Mouse (Mus musculus) neutrophil, adult 5-6 weeks (primary cell): ENCODE data around the gene Pim3. TPM values are rescaled to one million over a fixed set of nuclear protein-coding genes. Genes with fewer than 3 reads are reported as not detected.
A peak's percentile ranks its signal among the peaks of the same experiment; 100 is the strongest.

Experiments
- ATAC-seq: fragments of 151-379, 151-347 bp; 2 replicates; pipeline ENCODE4 v1.8.0; 2017; ENCODE audit warnings: mild to moderate bottlenecking, moderate TSS enrichment; ENCODE audit not compliant: insufficient number of reproducible peaks, poor library complexity, low FRiP score, severe bottlenecking; ENCODE audit errors: extremely low read depth
- total RNA-seq: library from RNA; stranded (forward); fragments of 200-1000 nt; gene quantifications from 2 replicates; pipeline ENCODE4 v1.2.3, GENCODE M21; 2017

The Pim3 gene
- total RNA-seq, 1 experiment from 2014 or later = 19.4 TPM

GRCm38 (mm10) chr15:88836031-88836430, 26.0 kb upstream of the Pim3 start:
- no peak for ATAC-seq

GRCm38 (mm10) chr15:88836571-88836970, 25.4 kb upstream of the Pim3 start:
- no peak for ATAC-seq

DNA sequence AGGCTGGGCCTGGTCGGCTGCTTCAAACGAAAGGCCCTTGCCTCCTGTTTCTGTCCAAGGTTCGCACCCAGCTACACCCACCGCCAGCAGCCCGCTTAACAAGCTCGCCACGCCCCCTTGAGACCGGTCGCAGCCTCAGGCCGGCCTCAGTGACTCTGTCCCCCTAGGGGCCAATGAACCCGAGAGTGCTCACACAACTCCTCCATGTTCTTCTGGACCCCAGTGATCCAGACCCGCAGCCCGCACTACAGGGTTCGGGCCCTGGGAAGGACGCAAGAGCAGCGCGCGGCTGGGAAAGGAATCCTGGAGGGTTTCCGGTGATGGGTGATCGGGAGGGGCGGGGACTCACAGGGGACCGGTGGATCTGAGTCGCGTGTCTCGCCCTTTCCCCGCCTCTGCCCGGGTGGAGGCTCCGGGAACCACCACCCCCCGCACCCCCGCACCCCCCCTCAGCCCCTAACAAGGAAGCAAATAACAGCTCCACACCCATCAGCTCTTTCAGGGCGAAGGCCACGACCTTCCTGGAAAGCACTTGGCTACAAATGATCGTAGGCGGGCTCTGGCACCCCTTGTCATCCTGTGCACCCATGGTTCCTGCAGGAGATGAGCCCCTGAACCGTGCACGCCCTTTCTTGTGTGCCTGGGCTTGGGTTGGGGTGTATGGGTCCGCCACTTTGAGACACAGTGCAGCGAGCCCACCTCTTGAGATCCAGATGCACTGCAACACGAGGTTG, 24.6 kb upstream of the Pim3 start:
- ATAC-seq = peak; percentile 41; the same call in 1 of the 2 replicates

DNA sequence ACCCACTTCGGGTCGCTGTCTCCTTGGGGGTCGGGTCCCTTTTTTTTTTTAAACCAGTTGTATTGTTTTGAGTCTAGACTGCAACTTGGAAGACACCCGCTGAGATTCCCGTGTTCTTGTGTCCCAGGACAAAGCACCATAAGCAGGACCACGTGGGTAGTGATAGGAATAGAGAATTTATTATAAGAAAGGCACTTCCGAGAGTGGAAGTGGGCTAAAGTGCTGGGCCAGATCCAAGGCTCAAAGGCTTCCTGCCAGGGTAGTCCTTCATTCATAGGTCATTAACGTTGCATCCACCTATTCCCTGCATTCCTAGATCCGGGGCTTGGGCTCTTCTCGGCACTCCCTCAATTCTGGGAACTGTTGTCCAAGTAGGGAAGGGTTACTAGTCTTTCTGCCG, 24.0 kb upstream of the Pim3 start:
- ATAC-seq = no peak

DNA sequence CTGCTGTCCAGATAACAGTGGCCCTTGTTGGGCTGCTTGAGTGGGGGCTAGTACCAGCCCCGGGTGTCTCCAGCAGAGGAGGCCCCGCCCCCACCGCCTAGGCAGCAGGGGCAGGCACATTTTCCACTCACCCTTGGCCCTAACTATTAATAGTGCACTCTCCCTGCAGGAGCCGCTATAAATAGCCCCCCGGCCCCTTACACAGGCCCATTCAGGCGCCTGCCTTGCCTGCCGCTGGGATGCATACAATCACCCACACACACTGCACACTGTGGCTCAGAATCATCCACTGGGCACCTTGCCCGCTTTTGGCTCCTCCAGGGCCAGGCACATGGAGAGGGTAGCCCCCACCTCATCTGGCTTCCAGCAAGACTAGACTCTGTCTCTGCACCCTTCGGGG, 22.7 kb upstream of the Pim3 start:
- ATAC-seq = no peak

DNA sequence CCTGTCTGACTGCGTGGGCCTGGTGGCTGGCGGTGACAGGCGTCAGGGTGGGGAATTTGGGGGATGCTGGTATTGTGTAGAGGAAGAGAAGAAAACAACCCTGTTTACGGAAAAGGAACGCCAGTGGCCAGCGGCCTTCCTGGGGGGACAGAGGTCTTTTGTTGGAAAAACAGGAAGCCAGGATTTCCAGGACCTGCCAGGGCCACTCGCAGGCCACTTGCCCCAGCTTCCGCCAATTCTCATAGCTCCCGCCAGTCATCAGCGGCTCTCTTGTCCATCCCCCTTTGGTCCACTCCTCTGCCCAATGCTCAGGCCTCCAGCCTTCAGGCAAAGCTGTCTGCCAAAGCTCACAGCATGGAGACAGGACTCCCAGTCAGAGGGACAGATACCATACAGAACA, 21.9 kb upstream of the Pim3 start:
- ATAC-seq = no peak

DNA sequence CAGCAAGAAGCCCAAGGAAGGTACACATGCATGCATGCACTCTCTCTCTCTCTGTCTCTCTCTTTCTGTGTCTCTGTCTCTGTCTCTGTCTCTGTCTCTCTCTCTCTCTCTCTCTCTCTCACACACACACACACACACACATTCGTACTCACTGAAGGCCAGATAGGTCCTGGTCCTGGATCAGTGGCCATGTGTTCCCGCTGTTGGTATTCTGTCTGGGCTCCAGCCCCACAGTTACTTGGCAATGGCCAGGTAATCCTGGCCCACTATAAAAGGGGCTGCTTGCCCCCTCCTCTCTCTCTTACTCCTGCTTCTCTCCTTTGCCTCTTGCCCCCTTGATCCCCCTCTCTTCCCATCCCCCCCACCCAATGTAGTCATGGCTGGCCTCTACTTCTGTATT, 20.8 kb upstream of the Pim3 start:
- no peak for ATAC-seq

DNA sequence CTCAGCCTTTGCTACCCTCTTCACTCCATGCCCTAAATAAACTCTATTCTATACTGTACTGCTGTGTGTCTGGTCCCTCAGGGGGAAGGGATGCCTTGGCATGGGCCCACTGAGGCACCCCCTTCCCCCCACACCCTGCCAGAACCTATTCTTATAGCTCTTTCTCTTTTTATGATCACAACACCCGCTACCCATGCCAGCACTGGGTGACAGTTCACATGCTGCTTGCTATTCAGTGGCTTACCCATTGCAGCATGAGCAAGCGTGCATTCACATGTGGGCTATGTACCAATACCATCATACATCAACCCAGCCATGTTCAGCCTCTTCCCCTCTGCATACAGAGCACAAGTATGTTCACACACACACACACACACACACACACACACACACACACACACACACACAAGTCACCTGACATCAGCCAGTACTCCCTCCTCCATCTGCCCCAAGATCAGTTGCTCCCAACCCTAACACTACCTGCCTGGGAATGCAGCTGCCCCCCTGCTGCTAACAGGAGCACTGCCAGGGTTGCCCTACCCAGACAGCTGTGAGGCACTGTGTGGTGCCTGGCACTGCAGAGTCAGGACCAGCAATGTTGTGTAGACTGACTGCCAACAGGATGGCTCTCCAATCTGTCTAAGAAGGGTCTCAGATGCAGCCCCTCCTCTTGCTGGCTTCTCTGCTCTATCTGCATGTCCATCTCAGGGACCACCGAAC, 20.2 kb upstream of the Pim3 start:
- ATAC-seq = no peak

GRCm38 (mm10) chr15:88842300-88842673, 19.7 kb upstream of the Pim3 start:
- ATAC-seq = no peak

DNA sequence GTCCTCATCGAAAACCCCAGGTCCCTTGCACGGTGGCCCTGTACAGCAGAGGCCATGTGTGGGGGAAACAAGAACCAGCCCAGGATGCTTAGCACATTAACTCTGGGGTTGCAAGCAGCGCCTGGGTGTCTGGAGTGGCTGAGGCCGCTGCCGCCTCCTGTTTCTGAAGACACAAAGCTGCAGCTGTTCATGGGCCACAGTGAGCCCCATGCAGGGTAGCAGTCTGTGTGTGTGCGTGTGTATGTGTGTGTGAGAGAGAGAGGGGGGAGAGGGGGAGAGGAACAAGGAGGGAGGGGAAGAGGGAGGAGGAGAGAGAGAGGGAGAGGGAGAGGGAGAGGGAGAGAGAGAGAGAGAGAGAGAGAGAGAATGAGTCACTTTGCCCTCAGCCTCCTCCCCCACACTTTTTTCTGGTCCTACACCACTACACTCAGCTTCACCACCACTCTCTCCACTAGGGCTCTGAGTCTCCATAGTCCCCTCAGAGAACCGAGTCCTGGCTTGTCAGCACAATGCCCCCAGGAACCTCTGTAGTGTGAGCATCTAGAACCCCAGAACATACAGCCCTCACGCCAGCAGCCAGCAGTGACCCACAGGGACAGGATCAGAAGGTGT, 18.4 kb upstream of the Pim3 start:
- no peak for ATAC-seq

- ATAC-seq = no peak
Measured at GRCm38 (mm10) chr15:88844966-88845365, 17.0 kb upstream of the Pim3 start.

GRCm38 (mm10) chr15:88848661-88849060, 13.3 kb upstream of the Pim3 start:
- ATAC-seq = no peak

- no peak for ATAC-seq
Measured at GRCm38 (mm10) chr15:88849621-88850020, 12.4 kb upstream of the Pim3 start.

GRCm38 (mm10) chr15:88850146-88850826, 11.7 kb upstream of the Pim3 start:
- no peak for ATAC-seq

- ATAC-seq = no peak
Measured at GRCm38 (mm10) chr15:88851076-88851475, 10.9 kb upstream of the Pim3 start.

GRCm38 (mm10) chr15:88851507-88852149, 10.4 kb upstream of the Pim3 start:
- 0 out of 2 replicates have a peak, but pooled peaks have one; percentile 6 for ATAC-seq

DNA sequence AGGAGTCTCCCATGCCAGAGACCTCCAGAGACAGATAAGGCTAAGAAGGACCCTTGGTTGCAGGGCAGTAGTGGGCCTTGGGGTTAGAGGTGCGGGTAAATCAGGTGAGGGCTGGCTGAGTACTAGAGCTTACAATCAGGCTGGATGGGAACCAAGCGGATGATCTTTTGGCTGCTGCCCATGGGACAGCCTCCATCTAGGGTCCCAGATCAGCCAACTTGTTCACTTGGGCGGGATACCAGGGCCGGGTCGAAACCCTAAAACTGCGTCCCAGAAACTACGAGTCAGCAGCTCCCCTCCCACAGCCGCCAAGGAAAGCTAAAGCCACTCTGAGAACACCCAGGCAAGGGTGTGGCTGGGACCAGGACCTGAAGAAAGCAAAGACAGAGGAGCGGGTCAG, 8.9 kb upstream of the Pim3 start:
- no peak for ATAC-seq

DNA sequence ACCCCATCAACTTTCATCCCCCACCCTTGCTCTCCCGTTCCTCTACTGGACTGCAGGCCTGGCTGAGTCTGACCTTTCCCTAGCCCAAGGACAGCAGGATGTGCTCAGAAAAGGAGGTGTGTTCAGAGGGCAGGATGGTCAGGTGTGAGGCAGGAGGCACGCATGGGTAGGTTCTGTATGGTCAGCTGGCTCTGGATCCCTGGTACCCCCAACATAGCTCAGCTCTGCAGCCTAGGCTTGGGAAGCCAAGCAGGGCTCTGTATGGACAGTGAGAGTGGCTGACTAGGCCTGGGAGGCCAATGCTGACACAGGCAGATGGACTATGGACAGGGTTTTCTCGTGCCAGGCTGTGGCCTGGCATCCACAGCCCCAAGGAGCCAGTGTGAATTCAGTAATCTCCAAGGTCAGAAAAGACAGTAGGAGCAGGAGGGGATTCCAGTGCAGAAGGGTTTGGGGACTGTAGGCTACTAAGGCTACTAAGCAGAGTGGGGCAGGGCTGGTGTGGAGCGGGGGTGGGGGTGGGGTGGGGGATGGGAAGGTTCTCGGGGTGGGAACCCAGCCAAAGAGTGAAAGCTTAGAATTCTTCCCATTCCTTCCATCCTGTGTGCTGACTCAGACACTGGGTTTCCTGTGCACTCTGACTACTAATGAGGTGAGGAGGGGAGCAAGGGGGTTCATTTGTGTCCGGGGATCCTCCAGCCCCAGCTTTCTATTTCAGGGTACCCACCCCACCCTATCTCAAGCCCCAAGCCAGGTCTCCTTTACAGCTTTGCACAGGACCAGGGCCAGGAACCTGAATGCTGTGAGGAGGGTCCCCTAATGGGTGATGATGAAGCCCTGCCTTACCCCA, 7.6 kb upstream of the Pim3 start:
- no peak for ATAC-seq
